Mouse (Mus musculus): ENCODE measurements around the gene Txnrd2.

GRCm38 (mm10) chr16:18436128-18436527 lies 9.9 kb downstream of the Txnrd2 start:
- TF ChIP-seq CTCF (IDR thresholded peaks at IDR 0.05; ENCODE audit: borderline replicate concordance, insufficient read depth, low read length) (no peak), POLR2A (IDR thresholded peaks at IDR 0.05; ENCODE audit: low read depth, low read length) (no peak)

All from embryonic fibroblast, embryonic 13.5 days (primary cell).